Mouse (Mus musculus) myocyte (in vitro differentiated cells): ENCODE data around the gene Kremen1. TPM values are rescaled to one million over a fixed set of nuclear protein-coding genes. Genes with fewer than 3 reads are reported as not detected.
A peak's percentile ranks its signal among the peaks of the same experiment; 100 is the strongest.

Experiments
- H3K27me3 ChIP-seq: one replicate; pipeline ENCODE4 v1.6.1; 2011; ENCODE audit not compliant: control insufficient read depth, insufficient read depth, insufficient read length
- H3K36me3 ChIP-seq: one replicate; pipeline ENCODE4 v1.6.1; 2011; ENCODE audit not compliant: control insufficient read depth, insufficient read depth
- H3K4me2 ChIP-seq: one replicate; pipeline ENCODE4 v1.6.1; 2011; ENCODE audit warnings: low read depth, control low read depth
- H3K4me3 ChIP-seq: one replicate; pipeline ENCODE4 v1.5.1; 2011; ENCODE audit warnings: mild to moderate bottlenecking, control low read depth, moderate library complexity
- H3K79me2 ChIP-seq: one replicate; pipeline ENCODE4 v1.6.1; 2011; ENCODE audit not compliant: control insufficient read depth, insufficient read depth
- H3ac ChIP-seq: one replicate; pipeline ENCODE4 v1.6.1; 2011; ENCODE audit not compliant: control insufficient read depth, insufficient read length
- CEBPB ChIP-seq: IDR thresholded peaks from 2 replicates; pipeline ENCODE4 v1.6.1; 2011; ENCODE audit warnings: mild to moderate bottlenecking, moderate library complexity; ENCODE audit not compliant: poor library complexity, insufficient read depth, severe bottlenecking
- E2F4 ChIP-seq: IDR thresholded peaks from one replicate; pipeline ENCODE4 v1.6.1; 2011; ENCODE audit warnings: mild to moderate bottlenecking, control low read depth, moderate library complexity; ENCODE audit not compliant: insufficient read depth
- MAX ChIP-seq: IDR thresholded peaks from one replicate; pipeline ENCODE4 v1.6.1; 2011; ENCODE audit warnings: low read depth, mild to moderate bottlenecking, control low read depth
- MYOD1 ChIP-seq, 3 experiments: IDR thresholded peaks; one replicate each; pipeline ENCODE4 v1.6.1; 2011; ENCODE audit warnings: control low read depth in 2 of 3, low read depth in 2 of 3, mild to moderate bottlenecking in 2 of 3, moderate library complexity in 1 of 3; ENCODE audit not compliant: insufficient read length in 2 of 3, control insufficient read depth in 1 of 3
- MYOG ChIP-seq, 3 experiments: IDR thresholded peaks; one replicate each; pipeline ENCODE4 v1.6.1; 2011; ENCODE audit warnings: control low read depth in 2 of 3, low read depth in 2 of 3, mild to moderate bottlenecking in 2 of 3; ENCODE audit not compliant: insufficient read length in 2 of 3, control insufficient read depth in 1 of 3, insufficient read depth in 1 of 3
- POLR2A ChIP-seq: IDR thresholded peaks from one replicate; pipeline ENCODE4 v1.6.1; 2011; ENCODE audit warnings: low read depth, mild to moderate bottlenecking, control low read depth, moderate library complexity; ENCODE audit not compliant: insufficient read length
- POLR2AphosphoS2 ChIP-seq: IDR thresholded peaks from one replicate; pipeline ENCODE4 v1.6.1; 2011; ENCODE audit warnings: low read depth, control low read depth; ENCODE audit not compliant: insufficient read length
- REST ChIP-seq: IDR thresholded peaks from one replicate; pipeline ENCODE4 v1.6.1; 2011; ENCODE audit warnings: mild to moderate bottlenecking, control low read depth, moderate library complexity; ENCODE audit not compliant: insufficient read depth, insufficient read length
- SRF ChIP-seq: IDR thresholded peaks from one replicate; pipeline ENCODE4 v1.6.1; 2011; ENCODE audit warnings: low read depth; ENCODE audit not compliant: control insufficient read depth, insufficient read length
- TCF12 ChIP-seq: IDR thresholded peaks from one replicate; pipeline ENCODE4 v1.6.1; 2011; ENCODE audit warnings: mild to moderate bottlenecking, control low read depth; ENCODE audit not compliant: poor library complexity, insufficient read depth, severe bottlenecking
- TCF3 ChIP-seq: IDR thresholded peaks from one replicate; pipeline ENCODE4 v1.6.1; 2011; ENCODE audit warnings: low read depth, control low read depth; ENCODE audit not compliant: insufficient read length
- USF1 ChIP-seq: IDR thresholded peaks from one replicate; pipeline ENCODE4 v1.6.1; 2011; ENCODE audit warnings: low read depth, mild to moderate bottlenecking, control low read depth, moderate library complexity
- polyA plus RNA-seq: library from polyadenylated mRNA; unstranded; fragments of >200 nt; fragmentation: generic; extraction: Trizol; gene quantifications from one replicate; pipeline ENCODE4 v1.2.1, GENCODE M21; 2012; ENCODE audit warnings: missing spikeins

The Kremen1 gene
- polyA plus RNA-seq, 1 experiment: 79.3 TPM

- TF ChIP-seq POLR2A (no peak), POLR2AphosphoS2 (no peak), TCF3 (no peak), USF1 (no peak), TCF12 (no peak), SRF (no peak), E2F4 (no peak), CEBPB (no peak), MYOG (IDR thresholded peaks at IDR 0.05; ENCODE audit: control insufficient read depth in 1 of 3, insufficient read depth in 1 of 3, insufficient read length in 2 of 3, low read depth in 2 of 3) (no peak), MYOD1 (IDR thresholded peaks at IDR 0.05; ENCODE audit: control insufficient read depth in 1 of 3, insufficient read length in 2 of 3, low read depth in 2 of 3) (no peak)
- Histone ChIP-seq H3K27me3 (no peaks in the 10 kb centered on the region), H3K79me2 (no peaks in the 10 kb centered on the region), H3K36me3 (peaks cover 29% of the 10 kb centered on the region), H3K4me3 (no peak overlapping the region), H3ac (no peak overlapping the region), H3K4me2 (no peak overlapping the region)
These were observed 22.6 kb upstream of the Kremen1 start for GRCm38 (mm10) chr11:5283987-5284386.

- no peak for TF ChIP-seq SRF
- no peak for TF ChIP-seq TCF3
- no peak for TF ChIP-seq TCF12
- TF ChIP-seq MYOG (IDR thresholded peaks at IDR 0.05; ENCODE audit: control insufficient read depth in 1 of 3, insufficient read depth in 1 of 3, insufficient read length in 2 of 3, low read depth in 2 of 3): peak in 2 of 3 experiments; percentile 22 to 36
- TF ChIP-seq MYOD1 (IDR thresholded peaks at IDR 0.05; ENCODE audit: control insufficient read depth in 1 of 3, insufficient read length in 2 of 3, low read depth in 2 of 3): peak in 2 of 3 experiments; percentile 56 to 63
- TF ChIP-seq MAX: no peak
- TF ChIP-seq USF1: no peak
- Histone ChIP-seq H3K36me3 (peaks cover 10% of the 10 kb centered on the region), H3ac (no peak overlapping the region), H3K79me2 (no peaks in the 10 kb centered on the region), H3K27me3 (no peaks in the 10 kb centered on the region), H3K4me2 (no peak overlapping the region), H3K4me3 (no peak overlapping the region)
These were observed 19.6 kb upstream of the Kremen1 start for GRCm38 (mm10) chr11:5280932-5281331.

GRCm38 (mm10) chr11:5278463-5278862 lies 17.1 kb upstream of the Kremen1 start:
- no peaks in the 10 kb centered on the region for H3K79me2 ChIP-seq
- H3K4me3 ChIP-seq: no peak overlapping the region
- H3ac ChIP-seq: no peak overlapping the region
- H3K27me3 ChIP-seq: no peaks in the 10 kb centered on the region
- peaks cover 10% of the 10 kb centered on the region for H3K36me3 ChIP-seq
- TF ChIP-seq USF1 (no peak), POLR2AphosphoS2 (no peak), MYOD1 (IDR thresholded peaks at IDR 0.05; ENCODE audit: control insufficient read depth in 1 of 3, insufficient read length in 2 of 3, low read depth in 2 of 3) (peak in 2 of 3 experiments; percentile 94 to 96), MYOG (IDR thresholded peaks at IDR 0.05; ENCODE audit: control insufficient read depth in 1 of 3, insufficient read depth in 1 of 3, insufficient read length in 2 of 3, low read depth in 2 of 3) (peak; percentile 41 to 99 (median 96)), REST (no peak), POLR2A (no peak), CEBPB (no peak), SRF (peak; percentile 67), TCF12 (peak; percentile 78), TCF3 (peak; percentile 77)
- H3K4me2 ChIP-seq: peak overlapping the region; percentile 9

- H3K4me3 ChIP-seq: no peak overlapping the region
- H3K4me2 ChIP-seq: peak overlapping the region; percentile 33
- no peak overlapping the region for H3ac ChIP-seq
- H3K27me3 ChIP-seq: no peaks in the 10 kb centered on the region
- no peaks in the 10 kb centered on the region for H3K79me2 ChIP-seq
- peaks cover 10% of the 10 kb centered on the region for H3K36me3 ChIP-seq
- no peak for TF ChIP-seq E2F4
- no peak for TF ChIP-seq POLR2A
- TF ChIP-seq POLR2AphosphoS2: no peak
- TF ChIP-seq SRF: no peak
- peak; percentile 96 for TF ChIP-seq TCF12
- peak; percentile 81 to 98 (median 97) for TF ChIP-seq MYOG (IDR thresholded peaks at IDR 0.05; ENCODE audit: control insufficient read depth in 1 of 3, insufficient read depth in 1 of 3, insufficient read length in 2 of 3, low read depth in 2 of 3)
- peak; percentile 80 for TF ChIP-seq TCF3
- TF ChIP-seq USF1: no peak
- no peak for TF ChIP-seq REST
- TF ChIP-seq MYOD1 (IDR thresholded peaks at IDR 0.05; ENCODE audit: control insufficient read depth in 1 of 3, insufficient read length in 2 of 3, low read depth in 2 of 3): peak; percentile 89 to 98 (median 97)
- no peak for TF ChIP-seq CEBPB
- no peak for TF ChIP-seq MAX
These were observed 16.1 kb upstream of the Kremen1 start for GRCm38 (mm10) chr11:5277307-5277971.
